Mouse (Mus musculus) lung, postnatal 0 days (tissue): ENCODE measurements around the gene Klk11. TPM values are rescaled to one million over a fixed set of nuclear protein-coding genes. Genes with fewer than 3 reads are reported as not detected.

Source experiments
- ATAC-seq: fragments of 200-750 bp; cut with Nextera tagmentation; 2 replicates; pipeline ENCODE4 v1.8.0; 2017; ENCODE audit warnings: moderate library complexity
- DNase-seq: peaks from one replicate; pipeline ENCODE4 v3.0.0-alpha.2; 2016; ENCODE audit warnings: low spot score
- H3K27ac ChIP-seq: fragments of 300-500 bp; sonication (generic); 2 replicates; pipeline ENCODE4 v1.5.1; 2014; ENCODE audit warnings: antibody characterized with exemption, mild to moderate bottlenecking, low read length, mixed read lengths
- H3K27me3 ChIP-seq: fragments of 300-500 bp; sonication (generic); replicated peaks from 2 replicates; pipeline ENCODE4 v1.6.1; 2014; ENCODE audit warnings: low read length, mixed read lengths; ENCODE audit not compliant: insufficient read depth
- H3K36me3 ChIP-seq: fragments of 300-500 bp; sonication (generic); 2 replicates; pipeline ENCODE4 v1.6.1; 2014; ENCODE audit warnings: low read length, mixed read lengths; ENCODE audit not compliant: insufficient read depth
- H3K4me1 ChIP-seq: fragments of 300-500 bp; sonication (generic); 2 replicates; pipeline ENCODE4 v1.6.1; 2014; ENCODE audit warnings: antibody characterized with exemption, low read depth, low read length, mixed read lengths; ENCODE audit not compliant: insufficient read depth
- H3K4me2 ChIP-seq: fragments of 300-500 bp; sonication (generic); replicated peaks from 2 replicates; pipeline ENCODE4 v1.6.1; 2014; ENCODE audit warnings: low read depth, mild to moderate bottlenecking, low read length, moderate library complexity, mixed read lengths
- H3K4me3 ChIP-seq: fragments of 300-500 bp; sonication (generic); 2 replicates; pipeline ENCODE4 v1.5.1; 2014; ENCODE audit warnings: low read depth, low read length
- H3K9ac ChIP-seq: fragments of 300-500 bp; sonication (generic); replicated peaks from 2 replicates; pipeline ENCODE4 v1.6.1; 2014; ENCODE audit warnings: low read depth, mild to moderate bottlenecking
- H3K9me3 ChIP-seq: fragments of 300-500 bp; sonication (generic); 2 replicates; pipeline ENCODE4 v1.6.1; 2016; ENCODE audit warnings: low read length, mixed read lengths
- CTCF ChIP-seq: IDR thresholded peaks from 2 replicates; pipeline ENCODE4 v1.5.1; 2016; ENCODE audit warnings: antibody characterized with exemption, mild to moderate bottlenecking
- EP300 ChIP-seq: IDR thresholded peaks from 2 replicates; pipeline ENCODE4 v1.6.1; 2016; ENCODE audit warnings: antibody characterized with exemption, mild to moderate bottlenecking, control low read depth
- WGBS: fragments of 180-500 bp; shearing (Covaris S2); extraction: QIAGEN DNeasy Blood & Tissue Kit; methylation state at CpG from one replicate; pipeline ENCODE4 v1.1.7; 2014; 5-methylcytosine and 5-hydroxymethylcytosine counted together
- polyA plus RNA-seq: library from polyadenylated mRNA; unstranded; fragments of >200 nt; fragmentation: Nextera tagmentation; extraction: Ambion mirVana; gene quantifications from 2 replicates; pipeline ENCODE4 v1.2.1, GENCODE M21; 2015

The Klk11 gene
- polyA plus RNA-seq, 1 experiment from 2014 or later: 1.2 TPM

- Histone ChIP-seq H3K9ac (no peak overlapping the region), H3K4me3 (no peak overlapping the region), H3K27me3 (no peaks in the 10 kb centered on the region), H3K36me3 (no peaks in the 10 kb centered on the region), H3K27ac (no peak overlapping the region), H3K4me1 (peaks cover 3% of the 10 kb centered on the region; the same call in 1 of the 2 replicates), H3K4me2 (no peak overlapping the region), H3K9me3 (no peaks in the 10 kb centered on the region)
- TF ChIP-seq EP300 (no peak), CTCF (no peak)
- WGBS: 83% methylated on average over 10 of the region's 10 CpGs
- no peak for DNase-seq
- ATAC-seq: no peak
Observed at GRCm38 (mm10) chr7:43778176-43778970, 4.0 kb downstream of the Klk11 start.

- 41% methylated on average over 6 of the region's 6 CpGs for WGBS
- no peaks in the 10 kb centered on the region for H3K36me3 ChIP-seq
- ATAC-seq (no peak), DNase-seq (no peak)
- no peak overlapping the region for H3K9ac ChIP-seq
- H3K27ac ChIP-seq: no peak overlapping the region
- no peaks in the 10 kb centered on the region for H3K27me3 ChIP-seq
- H3K4me1 ChIP-seq: peaks cover 3% of the 10 kb centered on the region; the same call in 1 of the 2 replicates
- no peak overlapping the region for H3K4me2 ChIP-seq
- TF ChIP-seq CTCF: no peak
- TF ChIP-seq EP300: no peak
- no peaks in the 10 kb centered on the region for H3K9me3 ChIP-seq
- no peak overlapping the region for H3K4me3 ChIP-seq
Observed at GRCm38 (mm10) chr7:43780241-43780640, 5.8 kb downstream of the Klk11 start.

GRCm38 (mm10) chr7:43780746-43781145, 6.3 kb downstream of the Klk11 start, which contains the start of gene Klk10:
Klk10 (plus strand) TSS chr7:43781035.
- WGBS: 20% methylated on average over 5 of the region's 5 CpGs
- Histone ChIP-seq H3K4me1 (peaks cover 3% of the 10 kb centered on the region; the same call in 1 of the 2 replicates), H3K27ac (no peak within 1 kb of the TSS), H3K9me3 (no peaks in the 10 kb centered on the region), H3K27me3 (no peaks in the 10 kb centered on the region), H3K9ac (no peak within 1 kb of the TSS), H3K4me3 (no peak within 1 kb of the TSS), H3K36me3 (no peaks in the 10 kb centered on the region), H3K4me2 (no peak within 1 kb of the TSS)
- ATAC-seq (peak; percentile 36; the same call in 1 of the 2 replicates), DNase-seq (no peak)
- TF ChIP-seq CTCF (no peak), EP300 (no peak)

GRCm38 (mm10) chr7:43781541-43781940, 7.1 kb downstream of the Klk11 start:
- Histone ChIP-seq H3K4me1 (peaks cover 3% of the 10 kb centered on the region; the same call in 1 of the 2 replicates), H3K4me3 (no peak overlapping the region), H3K27ac (no peak overlapping the region), H3K27me3 (no peaks in the 10 kb centered on the region), H3K9ac (no peak overlapping the region), H3K36me3 (no peaks in the 10 kb centered on the region), H3K9me3 (no peaks in the 10 kb centered on the region), H3K4me2 (no peak overlapping the region)
- no peak for ATAC-seq
- 93% methylated on average over 9 of the region's 11 CpGs for WGBS
- no peak for DNase-seq
- TF ChIP-seq CTCF (no peak), EP300 (no peak)

GRCm38 (mm10) chr7:43782275-43783265, 8.2 kb downstream of the Klk11 start:
- no peaks in the 10 kb centered on the region for H3K9me3 ChIP-seq
- peak; percentile 82 for ATAC-seq
- WGBS: 8% methylated on average over 36 of the region's 36 CpGs
- no peaks in the 10 kb centered on the region for H3K36me3 ChIP-seq
- DNase-seq: peak; percentile 88
- H3K4me3 ChIP-seq: 0 out of 2 replicates have a peak overlapping the region, but pooled peaks have one; percentile 10
- H3K27ac ChIP-seq: no peak overlapping the region
- TF ChIP-seq CTCF: peak; percentile 86
- no peak for TF ChIP-seq EP300
- H3K4me2 ChIP-seq: peak overlapping the region; percentile 62
- no peaks in the 10 kb centered on the region for H3K27me3 ChIP-seq
- peaks cover 3% of the 10 kb centered on the region; the same call in 1 of the 2 replicates for H3K4me1 ChIP-seq
- H3K9ac ChIP-seq: no peak overlapping the region

GRCm38 (mm10) chr7:43785286-43785685, 10.9 kb downstream of the Klk11 start:
- H3K9me3 ChIP-seq: no peaks in the 10 kb centered on the region
- H3K36me3 ChIP-seq: no peaks in the 10 kb centered on the region
- H3K4me2 ChIP-seq: no peak overlapping the region
- H3K4me3 ChIP-seq: no peak overlapping the region
- H3K4me1 ChIP-seq: peaks cover 2% of the 10 kb centered on the region; the same call in 1 of the 2 replicates
- 81% methylated on average over 1 of the region's 1 CpGs for WGBS
- DNase-seq: peak; percentile 40
- H3K27ac ChIP-seq: no peak overlapping the region
- no peaks in the 10 kb centered on the region for H3K27me3 ChIP-seq
- ATAC-seq: no peak
- H3K9ac ChIP-seq: no peak overlapping the region
- TF ChIP-seq CTCF (peak; percentile 51), EP300 (no peak)
